Mouse (Mus musculus) lung, adult 2 months (tissue): ENCODE data around the gene Pik3ca. TPM values are rescaled to one million over a fixed set of nuclear protein-coding genes. Genes with fewer than 3 reads are reported as not detected.

Source experiments
- DNase-seq: peaks from one replicate; pipeline ENCODE4 v3.0.0; 2022
- H3K4me1 ChIP-seq: fragments of 200-500 bp; 2 replicates; pipeline ENCODE4 v1.6.1; 2011; ENCODE audit warnings: low read length; ENCODE audit not compliant: control insufficient read depth, insufficient read depth
- H3K4me3 ChIP-seq: fragments of 200-500 bp; replicated peaks from 2 replicates; pipeline ENCODE3; 2011; ENCODE audit warnings: low read depth, mild to moderate bottlenecking, control low read depth, low read length; ENCODE audit errors: extremely low read depth
- CTCF ChIP-seq: fragments of 200-500 bp; IDR thresholded peaks from 2 replicates; pipeline ENCODE4 v1.5.1; 2011; ENCODE audit warnings: mild to moderate bottlenecking, low read length, control low read depth; ENCODE audit not compliant: insufficient read depth
- POLR2A ChIP-seq: fragments of 200-500 bp; IDR thresholded peaks from 2 replicates; pipeline ENCODE4 v1.6.1; 2011; ENCODE audit warnings: low read depth, mild to moderate bottlenecking, control low read depth, low read length, borderline replicate concordance; ENCODE audit errors: extremely low read depth
- WGBS: fragments of 180-500 bp; shearing (Covaris S2); methylation state at CpG from one replicate; pipeline ENCODE4 v1.1.7; 2018; 5-methylcytosine and 5-hydroxymethylcytosine counted together
- polyA plus RNA-seq: library from polyadenylated mRNA; depleted of rRNA; stranded (reverse); fragments of >200 nt; gene quantifications from 2 replicates; pipeline ENCODE4 v1.2.3, GENCODE M21; 2012; rRNA removed

The Pik3ca gene
- polyA plus RNA-seq, 1 experiment: 11.4 TPM

DNA sequence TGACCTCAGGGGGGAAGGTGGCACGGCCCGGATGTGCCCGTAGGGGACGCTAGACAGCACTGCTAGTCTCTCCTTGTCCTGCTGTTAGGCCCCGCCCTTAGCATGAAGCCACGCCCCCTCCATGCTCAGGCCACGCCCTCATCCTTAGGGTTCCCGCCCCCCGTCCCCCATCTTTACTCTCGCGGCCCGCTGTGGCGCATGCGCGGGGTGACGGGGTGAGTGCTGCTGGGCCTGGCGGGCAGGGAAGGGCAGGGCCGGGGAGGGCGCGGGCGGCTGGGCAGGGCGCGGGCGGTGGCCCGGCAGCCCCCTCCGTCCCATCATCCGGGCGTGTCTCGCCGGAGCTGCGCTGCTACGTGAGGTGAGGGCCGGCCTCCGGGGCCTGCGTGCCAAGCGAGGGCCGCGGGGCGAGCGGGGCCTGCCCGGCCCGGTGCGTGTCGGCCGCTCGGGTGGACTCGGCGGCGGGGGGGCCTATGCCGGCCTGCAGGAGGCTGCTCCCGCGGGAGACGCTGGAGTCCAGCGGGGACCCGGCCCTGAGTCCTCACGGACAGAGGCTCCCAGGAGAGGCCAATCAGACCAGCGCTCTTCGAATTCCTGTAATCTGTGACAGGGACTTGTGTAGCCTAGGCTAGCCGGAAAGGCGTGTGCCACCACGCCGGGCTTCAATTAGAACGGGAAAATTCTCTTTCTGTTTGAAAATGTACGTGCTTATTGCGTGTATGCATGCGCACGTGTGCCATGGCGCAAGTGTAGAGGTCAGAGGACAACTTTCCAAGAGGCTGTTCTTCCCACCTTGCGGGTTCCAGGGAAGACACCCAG lies 113.1 kb downstream of the Pik3ca start:
- Histone ChIP-seq H3K4me3 (peak overlapping the region; percentile 67), H3K4me1 (peaks cover 7% of the 10 kb centered on the region)
- DNase-seq: peak; percentile 98
- TF ChIP-seq CTCF (peak; percentile 84), POLR2A (peak; percentile 76; the same call in 1 of the 2 replicates)
- under 1% methylated on average over 69 of the region's 69 CpGs for WGBS

DNA sequence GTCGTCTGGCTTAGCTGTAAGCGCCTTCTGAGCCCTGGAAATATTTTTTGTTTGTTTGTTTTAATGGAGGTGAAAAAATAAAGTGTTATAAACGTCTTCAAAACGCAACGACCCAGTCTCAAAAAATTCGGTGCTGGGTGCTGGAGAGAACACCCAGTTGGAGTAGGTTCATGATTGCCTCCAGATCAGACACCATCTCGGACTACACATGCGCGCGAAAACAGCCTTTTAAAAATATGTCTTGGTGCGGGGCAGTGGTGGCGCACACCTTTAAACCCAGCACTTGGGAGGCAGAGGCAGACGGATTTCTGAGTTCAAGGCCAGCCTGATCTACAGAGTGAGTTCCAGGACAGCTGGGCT lies 113.7 kb downstream of the Pik3ca start:
- TF ChIP-seq CTCF: no peak
- TF ChIP-seq POLR2A: no peak
- WGBS: 3% methylated on average over 13 of the region's 13 CpGs
- peak; percentile 17 for DNase-seq
- Histone ChIP-seq H3K4me3 (peak overlapping the region; percentile 67), H3K4me1 (peaks cover 7% of the 10 kb centered on the region)

DNA sequence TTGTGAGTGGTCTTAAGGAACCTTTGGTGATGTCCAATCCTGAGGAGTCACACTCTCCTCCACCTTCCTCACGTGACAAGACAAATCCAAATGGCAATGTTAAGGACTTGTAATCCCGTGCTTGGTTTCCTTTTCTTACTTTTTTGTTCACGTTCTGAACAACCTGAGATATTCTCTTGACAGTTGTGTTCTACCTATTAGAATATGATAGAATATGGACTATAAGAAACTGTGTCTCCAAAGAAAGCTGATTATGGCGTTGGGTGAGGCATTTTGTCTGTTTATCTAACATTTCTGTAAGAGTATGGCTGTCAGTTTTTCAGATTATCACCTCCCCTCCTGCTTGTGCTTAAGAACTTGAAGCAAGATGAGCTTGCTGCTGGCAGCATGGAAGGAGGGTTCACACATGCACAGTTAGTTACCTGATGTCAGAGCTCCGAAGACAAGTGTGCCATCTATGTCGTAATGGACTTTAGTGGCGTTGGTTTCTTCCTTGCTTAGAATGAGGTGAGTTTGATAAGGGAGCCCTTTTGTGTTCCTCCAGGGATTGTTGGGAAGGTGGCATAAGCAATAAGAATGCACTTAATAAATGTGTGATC lies 115.3 kb downstream of the Pik3ca start:
- Histone ChIP-seq H3K4me1 (peaks cover 7% of the 10 kb centered on the region), H3K4me3 (no peak overlapping the region)
- TF ChIP-seq CTCF (no peak), POLR2A (no peak)
- no peak for DNase-seq
- WGBS: 81% methylated on average over 7 of the region's 7 CpGs

DNA sequence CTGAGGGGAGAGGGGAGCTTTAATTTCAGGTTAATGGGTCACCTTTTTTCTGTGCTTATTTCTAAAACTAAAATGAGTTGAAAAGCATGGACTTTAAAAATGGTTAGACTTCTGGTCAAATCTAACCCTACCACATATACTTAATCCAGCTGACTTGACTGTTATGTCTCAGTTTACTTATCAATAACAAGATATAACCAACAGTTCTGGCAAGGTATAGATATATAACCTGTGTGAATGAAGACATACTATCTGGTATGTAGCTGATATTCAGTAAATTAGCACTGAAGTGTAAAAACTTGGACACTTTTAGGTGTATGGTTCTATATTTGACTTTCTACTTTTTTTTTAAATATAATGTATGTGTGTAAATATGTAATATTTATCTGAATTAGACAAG lies 116.1 kb downstream of the Pik3ca start:
- peaks cover 7% of the 10 kb centered on the region for H3K4me1 ChIP-seq
- TF ChIP-seq POLR2A (no peak), CTCF (no peak)
- H3K4me3 ChIP-seq: no peak overlapping the region
- DNase-seq: no peak

Other genes with a start within 250 kb of the Pik3ca start
- gene Zmat3, start 31.7 kb upstream of the Pik3ca start, polyA plus RNA-seq: 7.3 and 10.8 TPM in 2 replicates
- gene Kcnmb3, start 94.6 kb downstream of the Pik3ca start, polyA plus RNA-seq: 0.08 TPM in 1 of 2 replicates, not detected in the other
- gene Zfp639, start 112.6 kb downstream of the Pik3ca start, polyA plus RNA-seq: 21.6 and 33.8 TPM in 2 replicates
- gene Mfn1, start 131.8 kb downstream of the Pik3ca start, polyA plus RNA-seq: 8.0 and 12.4 TPM in 2 replicates
- 34.9 and 52.8 TPM in 2 replicates for gene Gnb4, start 218.9 kb downstream of the Pik3ca start, polyA plus RNA-seq